Mouse (Mus musculus): ENCODE data around the gene Snx17. TPM values are rescaled to one million over a fixed set of nuclear protein-coding genes. Genes with fewer than 3 reads are reported as not detected.
A peak's percentile ranks its signal among the peaks of the same experiment; 100 is the strongest.
"Not testable (repeated sequence)": the region's sequence is repeated elsewhere in the genome, so short reads cannot be mapped to it uniquely, and the experiment has no call there.

The Snx17 gene
- polyA plus RNA-seq, 1 experiment from 2014 or later, result 145 TPM

- Histone ChIP-seq H3K4me3 (ENCODE audit: low read length) (peak overlapping the region; percentile 80), H3K36me3 (ENCODE audit: control insufficient read depth, insufficient read depth, low read length) (peaks cover 63% of the 10 kb centered on the region), H3K27me3 (ENCODE audit: control insufficient read depth, insufficient read depth, low read depth, low read length) (no peaks in the 10 kb centered on the region), H3K4me2 (ENCODE audit: low read depth, low read length) (peak overlapping the region; percentile 62), H3K9ac (ENCODE audit: low read length) (peak overlapping the region; percentile 91), H3K9me3 (ENCODE audit: control insufficient read depth, low read length) (peaks cover 4% of the 10 kb centered on the region), H3K4me1 (replicated peaks; ENCODE audit: control insufficient read depth, insufficient read depth, low read length) (peaks cover 11% of the 10 kb centered on the region), H3K27ac (ENCODE audit: low read length) (peak overlapping the region; percentile 65)
- no peak for ATAC-seq (ENCODE audit: low read depth)
- 10% methylated on average over 13 of the region's 13 CpGs for WGBS
These were observed 8.2 kb downstream of the Snx17 start for GRCm38 (mm10) chr5:31201042-31201741.

GRCm38 (mm10) chr5:31201742-31202590, 8.9 kb downstream of the Snx17 start, which contains the start of gene Zfp513:
Gene Zfp513 (minus strand): TSS chr5:31202303.
- Histone ChIP-seq H3K36me3 (ENCODE audit: control insufficient read depth, insufficient read depth, low read length) (peaks cover 59% of the 10 kb centered on the region), H3K27ac (ENCODE audit: low read length) (peak within 1 kb of the TSS; percentile 83), H3K4me3 (ENCODE audit: low read length) (peak within 1 kb of the TSS; percentile 80), H3K4me1 (replicated peaks; ENCODE audit: control insufficient read depth, insufficient read depth, low read length) (peaks cover 11% of the 10 kb centered on the region), H3K9me3 (ENCODE audit: control insufficient read depth, low read length) (peaks cover 4% of the 10 kb centered on the region), H3K4me2 (ENCODE audit: low read depth, low read length) (peak within 1 kb of the TSS; percentile 81), H3K9ac (ENCODE audit: low read length) (peak within 1 kb of the TSS; percentile 91), H3K27me3 (ENCODE audit: control insufficient read depth, insufficient read depth, low read depth, low read length) (no peaks in the 10 kb centered on the region)
- under 1% methylated on average over 52 of the region's 53 CpGs for WGBS
- ATAC-seq (ENCODE audit: low read depth), result peak; percentile 98

GRCm38 (mm10) chr5:31202933-31203332, 9.9 kb downstream of the Snx17 start:
- Histone ChIP-seq H3K9ac (ENCODE audit: low read length) (peak overlapping the region; percentile 78), H3K27ac (ENCODE audit: low read length) (peak overlapping the region; percentile 83; the same call in 1 of the 2 replicates), H3K4me3 (ENCODE audit: low read length) (peak overlapping the region; percentile 80), H3K4me1 (replicated peaks; ENCODE audit: control insufficient read depth, insufficient read depth, low read length) (peaks cover 11% of the 10 kb centered on the region), H3K27me3 (ENCODE audit: control insufficient read depth, insufficient read depth, low read depth, low read length) (no peaks in the 10 kb centered on the region), H3K9me3 (ENCODE audit: control insufficient read depth, low read length) (peaks cover 4% of the 10 kb centered on the region), H3K36me3 (ENCODE audit: control insufficient read depth, insufficient read depth, low read length) (peaks cover 58% of the 10 kb centered on the region), H3K4me2 (ENCODE audit: low read depth, low read length) (peak overlapping the region; percentile 81)
- WGBS, result 83% methylated on average over 7 of the region's 7 CpGs
- no peak for ATAC-seq (ENCODE audit: low read depth)

GRCm38 (mm10) chr5:31203866-31204265, 10.8 kb downstream of the Snx17 start:
- no peaks in the 10 kb centered on the region for H3K27me3 ChIP-seq (ENCODE audit: control insufficient read depth, insufficient read depth, low read depth, low read length)
- WGBS, result 92% methylated on average over 2 of the region's 2 CpGs
- H3K9ac ChIP-seq (ENCODE audit: low read length), result no peak overlapping the region
- H3K4me3 ChIP-seq (ENCODE audit: low read length), result no peak overlapping the region
- ATAC-seq (ENCODE audit: low read depth), result no peak
- peaks cover 4% of the 10 kb centered on the region for H3K9me3 ChIP-seq (ENCODE audit: control insufficient read depth, low read length)
- peaks cover 49% of the 10 kb centered on the region for H3K36me3 ChIP-seq (ENCODE audit: control insufficient read depth, insufficient read depth, low read length)
- no peak overlapping the region for H3K4me2 ChIP-seq (ENCODE audit: low read depth, low read length)
- peaks cover 11% of the 10 kb centered on the region for H3K4me1 ChIP-seq (replicated peaks; ENCODE audit: control insufficient read depth, insufficient read depth, low read length)
- no peak overlapping the region for H3K27ac ChIP-seq (ENCODE audit: low read length)

GRCm38 (mm10) chr5:31204421-31204820, 11.4 kb downstream of the Snx17 start:
- H3K4me2 ChIP-seq (ENCODE audit: low read depth, low read length), result no peak overlapping the region
- ATAC-seq (ENCODE audit: low read depth), result no peak
- H3K27me3 ChIP-seq (ENCODE audit: control insufficient read depth, insufficient read depth, low read depth, low read length), result no peaks in the 10 kb centered on the region
- H3K4me3 ChIP-seq (ENCODE audit: low read length), result no peak overlapping the region
- H3K9ac ChIP-seq (ENCODE audit: low read length), result no peak overlapping the region
- H3K36me3 ChIP-seq (ENCODE audit: control insufficient read depth, insufficient read depth, low read length), result peaks cover 43% of the 10 kb centered on the region
- H3K27ac ChIP-seq (ENCODE audit: low read length), result no peak overlapping the region
- H3K9me3 ChIP-seq (ENCODE audit: control insufficient read depth, low read length), result peaks cover 4% of the 10 kb centered on the region
- H3K4me1 ChIP-seq (replicated peaks; ENCODE audit: control insufficient read depth, insufficient read depth, low read length), result peaks cover 11% of the 10 kb centered on the region
- WGBS, result 87% methylated on average over 6 of the region's 6 CpGs

- 87% methylated on average over 6 of the region's 6 CpGs for WGBS
- not testable (repeated sequence) for H3K4me2 ChIP-seq (ENCODE audit: low read depth, low read length); H3K27ac ChIP-seq (ENCODE audit: low read length); H3K9ac ChIP-seq (ENCODE audit: low read length); H3K4me3 ChIP-seq (ENCODE audit: low read length); H3K36me3 ChIP-seq (ENCODE audit: control insufficient read depth, insufficient read depth, low read length); H3K27me3 ChIP-seq (ENCODE audit: control insufficient read depth, insufficient read depth, low read depth, low read length); H3K9me3 ChIP-seq (ENCODE audit: control insufficient read depth, low read length); ATAC-seq (ENCODE audit: low read depth)
- peaks cover 10% of the 10 kb centered on the region for H3K4me1 ChIP-seq (replicated peaks; ENCODE audit: control insufficient read depth, insufficient read depth, low read length)
These were observed 23.5 kb downstream of the Snx17 start for GRCm38 (mm10) chr5:31216554-31216953.

GRCm38 (mm10) chr5:31218294-31218693, 25.3 kb downstream of the Snx17 start:
- 55% methylated on average over 7 of the region's 7 CpGs for WGBS
- Histone ChIP-seq H3K27ac (ENCODE audit: low read length) (0 out of 2 replicates have a peak overlapping the region, but pooled peaks have one; percentile 27), H3K9ac (ENCODE audit: low read length) (no peak overlapping the region), H3K9me3 (ENCODE audit: control insufficient read depth, low read length) (no peaks in the 10 kb centered on the region), H3K27me3 (ENCODE audit: control insufficient read depth, insufficient read depth, low read depth, low read length) (no peaks in the 10 kb centered on the region), H3K4me2 (ENCODE audit: low read depth, low read length) (peak overlapping the region; percentile 76), H3K4me1 (replicated peaks; ENCODE audit: control insufficient read depth, insufficient read depth, low read length) (peaks cover 10% of the 10 kb centered on the region), H3K36me3 (ENCODE audit: control insufficient read depth, insufficient read depth, low read length) (no peaks in the 10 kb centered on the region), H3K4me3 (ENCODE audit: low read length) (no peak overlapping the region)
- no peak for ATAC-seq (ENCODE audit: low read depth)

GRCm38 (mm10) chr5:31219070-31219469, 26.0 kb downstream of the Snx17 start:
- Histone ChIP-seq H3K27ac (ENCODE audit: low read length) (no peak overlapping the region; the same call in 1 of the 2 replicates), H3K4me2 (ENCODE audit: low read depth, low read length) (peak overlapping the region; percentile 76)
- no peak for ATAC-seq (ENCODE audit: low read depth)

GRCm38 (mm10) chr5:31219474-31219873, 26.4 kb downstream of the Snx17 start:
- H3K4me2 ChIP-seq (ENCODE audit: low read depth, low read length), result peak overlapping the region; percentile 76
- H3K9me3 ChIP-seq (ENCODE audit: control insufficient read depth, low read length), result no peaks in the 10 kb centered on the region
- H3K27ac ChIP-seq (ENCODE audit: low read length), result peak overlapping the region; percentile 90
- H3K27me3 ChIP-seq (ENCODE audit: control insufficient read depth, insufficient read depth, low read depth, low read length), result no peaks in the 10 kb centered on the region
- peak overlapping the region; percentile 94 for H3K9ac ChIP-seq (ENCODE audit: low read length)
- WGBS, result under 1% methylated on average over 11 of the region's 11 CpGs
- peak overlapping the region; percentile 99 for H3K4me3 ChIP-seq (ENCODE audit: low read length)
- H3K4me1 ChIP-seq (replicated peaks; ENCODE audit: control insufficient read depth, insufficient read depth, low read length), result peaks cover 10% of the 10 kb centered on the region
- no peaks in the 10 kb centered on the region for H3K36me3 ChIP-seq (ENCODE audit: control insufficient read depth, insufficient read depth, low read length)
- ATAC-seq (ENCODE audit: low read depth), result no peak

More at GRCm38 (mm10) chr5:31219070-31219469, 26.0 kb downstream of the Snx17 start:
- Histone ChIP-seq H3K36me3 (ENCODE audit: control insufficient read depth, insufficient read depth, low read length) (no peaks in the 10 kb centered on the region), H3K27me3 (ENCODE audit: control insufficient read depth, insufficient read depth, low read depth, low read length) (no peaks in the 10 kb centered on the region), H3K4me1 (replicated peaks; ENCODE audit: control insufficient read depth, insufficient read depth, low read length) (peaks cover 10% of the 10 kb centered on the region), H3K9ac (ENCODE audit: low read length) (peak overlapping the region; percentile 43; the same call in 1 of the 2 replicates), H3K9me3 (ENCODE audit: control insufficient read depth, low read length) (no peaks in the 10 kb centered on the region), H3K4me3 (ENCODE audit: low read length) (peak overlapping the region; percentile 43)
- WGBS, result 0% methylated on average over 2 of the region's 2 CpGs

Measured in lung, embryonic 16.5 days (tissue).